Mouse (Mus musculus) layer of hippocampus, postnatal 25 days (tissue): ENCODE data around the gene Csl. TPM values are rescaled to one million over a fixed set of nuclear protein-coding genes. Genes with fewer than 3 reads are reported as not detected.

Source experiments
- DNase-seq, 2 experiments: peaks; one replicate each; pipeline ENCODE4 v3.0.0; 2022; ENCODE audit warnings: mixed read lengths in 2 of 2, low spot score in 1 of 2; ENCODE audit errors: extremely low spot score in 1 of 2
- total RNA-seq, 2 experiments: library from RNA; stranded (reverse); gene quantifications; 2 replicates each; pipeline ENCODE4 v1.2.3; 2021

Csl gene
- total RNA-seq = under 1 TPM; 0.54 to 0.76 TPM

DNA sequence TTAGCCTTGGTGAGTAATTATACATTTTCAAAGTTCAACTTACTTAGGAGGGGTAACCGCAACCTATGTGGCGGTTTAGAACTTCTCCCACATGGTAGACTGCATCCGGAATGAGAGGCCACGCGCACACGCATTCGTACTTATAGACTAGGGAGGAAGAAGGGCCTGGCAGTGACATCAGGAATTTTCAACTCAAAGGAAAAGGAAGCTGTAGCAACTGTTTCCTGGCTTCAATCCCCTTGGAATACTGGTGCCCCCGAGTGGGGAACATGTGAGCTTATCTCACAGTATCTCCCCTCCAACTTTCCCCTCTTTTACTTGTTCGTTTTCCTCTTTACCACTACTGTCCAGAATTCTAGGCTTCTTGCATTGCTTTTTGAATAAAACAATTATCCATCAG, at the start of gene Csl:
Gene Csl (minus strand): TSS at position 101 of the 400 bp plus-strand sequence.
- DNase-seq = no peak

DNA sequence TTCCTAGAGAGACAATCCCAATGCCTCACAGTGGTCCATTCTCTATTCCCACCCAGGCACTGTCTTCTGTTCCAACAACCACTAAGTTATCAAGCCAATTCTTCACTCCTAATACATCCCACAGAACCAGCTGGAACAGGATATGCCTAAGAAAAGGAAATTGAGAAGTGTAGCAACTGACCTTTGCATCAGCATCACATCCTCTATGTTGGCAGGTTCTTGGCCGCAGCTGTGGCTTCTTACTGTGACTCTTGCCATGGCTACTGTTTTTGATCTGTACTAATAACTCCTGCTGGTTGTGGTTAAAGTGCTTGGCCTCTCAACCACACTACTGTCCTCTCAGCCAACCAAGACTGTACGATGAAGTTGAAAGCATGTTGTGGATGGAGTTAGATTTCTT, 30.0 kb upstream of the Csl start:
- DNase-seq = no peak

DNA sequence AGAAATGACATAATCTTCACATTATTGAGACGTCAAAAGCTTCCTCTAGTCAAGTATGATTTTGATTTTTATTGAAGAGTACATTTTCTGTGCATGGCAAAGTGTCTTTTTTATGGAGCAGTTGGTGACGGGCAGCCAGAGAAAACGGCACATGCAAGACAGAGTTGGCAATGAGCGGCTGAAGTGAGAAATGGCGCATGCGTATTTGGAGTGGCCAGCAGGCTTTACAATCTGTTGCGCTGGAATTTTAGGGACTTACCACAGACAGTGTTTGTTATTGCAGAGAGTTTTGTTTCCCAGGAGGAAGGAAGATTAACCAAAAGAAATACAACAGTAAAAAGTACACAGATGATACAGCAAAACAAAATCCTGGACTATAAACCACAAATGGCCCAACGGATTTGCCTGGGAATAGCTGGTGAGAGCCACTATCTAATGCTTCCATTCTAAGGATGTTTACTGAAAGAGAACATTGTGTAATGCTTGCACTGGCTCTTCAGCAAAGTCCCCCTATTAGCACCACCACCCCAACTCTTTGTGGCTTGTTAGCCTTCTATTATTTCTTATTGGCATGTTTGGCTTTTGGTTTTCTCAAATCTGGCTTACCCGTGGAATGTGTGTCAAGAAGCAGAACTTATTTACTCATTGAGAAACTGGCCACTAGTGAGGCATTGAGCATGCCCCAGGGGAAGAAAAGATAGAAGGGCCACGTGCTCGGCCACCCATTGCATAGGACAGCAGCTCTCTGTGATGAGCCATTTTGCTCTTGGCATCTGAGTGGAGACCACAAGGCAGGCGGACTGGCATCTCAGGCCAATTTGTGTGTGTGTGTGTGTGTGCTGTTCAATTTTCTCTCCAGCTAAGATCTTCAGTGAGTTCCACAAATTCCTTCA, 15.0 kb upstream of the Csl start:
- no peak for DNase-seq

- DNase-seq = no peak
Observed at GRCm38 (mm10) chr10:99750146-99750545, 9.3 kb downstream of the Csl start.

DNA sequence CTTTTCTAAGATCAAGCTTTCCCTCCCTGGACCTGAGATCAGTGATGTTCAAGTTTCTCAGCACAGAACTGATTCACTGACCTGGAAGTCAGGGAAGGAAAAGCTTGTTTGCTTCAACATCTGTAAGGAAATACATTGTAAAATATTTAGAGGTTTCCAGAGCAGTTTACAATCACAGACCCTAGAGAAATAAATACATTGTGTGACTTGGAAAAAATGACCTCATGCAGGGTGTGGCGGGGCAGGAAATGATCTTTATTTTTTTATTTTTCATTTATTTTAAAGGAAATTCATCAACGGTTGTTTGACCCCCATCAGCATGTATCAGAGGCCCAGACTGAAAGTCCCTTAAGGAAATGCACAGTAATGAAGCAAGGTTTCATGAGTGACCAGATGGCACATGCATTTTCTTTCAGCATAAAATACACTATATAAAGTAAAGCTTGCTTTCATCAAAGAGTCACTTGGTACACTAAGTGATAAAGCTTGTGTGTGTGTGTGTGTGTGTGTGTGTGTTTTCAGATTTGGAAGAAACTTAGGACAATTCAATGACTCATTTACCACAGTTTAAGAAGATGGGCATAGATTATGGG, 10.7 kb downstream of the Csl start:
- DNase-seq = no peak

- DNase-seq = no peak
Observed at GRCm38 (mm10) chr10:99748009-99748408, 11.4 kb downstream of the Csl start.

- no peak for DNase-seq
Observed at GRCm38 (mm10) chr10:99741609-99742280, 17.7 kb downstream of the Csl start.

DNA sequence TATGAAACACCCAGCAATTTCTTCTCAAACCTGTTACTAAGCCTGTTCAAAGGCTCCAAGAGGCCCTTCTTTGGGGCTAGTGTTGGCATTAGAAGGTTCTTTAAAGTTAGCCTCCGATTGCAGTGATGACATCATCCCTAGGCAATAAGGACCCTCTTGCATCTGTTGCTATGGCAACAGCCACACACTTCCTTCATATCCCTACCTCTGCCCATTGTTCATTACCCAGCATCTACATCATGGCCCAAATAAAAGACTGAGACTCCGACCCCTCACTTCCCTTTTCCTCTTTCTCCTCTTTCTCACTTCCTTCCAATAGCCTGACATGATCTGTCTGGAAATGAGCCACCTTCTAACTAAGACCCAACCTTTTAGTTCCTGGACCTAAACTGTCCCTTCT, 46.3 kb downstream of the Csl start:
- DNase-seq = no peak

DNA sequence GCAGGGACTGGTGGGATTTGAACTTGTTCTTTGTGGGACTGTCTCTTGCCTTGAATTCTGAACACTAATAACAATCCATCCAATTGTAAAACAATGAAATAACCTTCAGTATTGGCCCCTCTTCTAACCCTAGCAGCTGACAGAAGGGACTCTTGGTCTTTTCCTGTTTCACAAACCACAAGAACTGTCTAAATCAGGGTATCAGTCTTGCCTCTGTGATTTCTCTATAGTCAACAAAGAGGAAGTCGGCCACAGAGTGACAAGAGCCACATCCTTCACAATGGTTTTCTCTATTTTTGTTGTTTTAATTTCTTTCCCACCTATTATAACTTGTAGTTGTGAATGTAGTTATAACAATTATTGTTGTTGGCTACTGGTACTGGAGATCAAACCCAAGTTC, 47.9 kb downstream of the Csl start:
- no peak for DNase-seq
